ENCODE assay signal across 32 mouse cellular contexts in the genomic region with DNA sequence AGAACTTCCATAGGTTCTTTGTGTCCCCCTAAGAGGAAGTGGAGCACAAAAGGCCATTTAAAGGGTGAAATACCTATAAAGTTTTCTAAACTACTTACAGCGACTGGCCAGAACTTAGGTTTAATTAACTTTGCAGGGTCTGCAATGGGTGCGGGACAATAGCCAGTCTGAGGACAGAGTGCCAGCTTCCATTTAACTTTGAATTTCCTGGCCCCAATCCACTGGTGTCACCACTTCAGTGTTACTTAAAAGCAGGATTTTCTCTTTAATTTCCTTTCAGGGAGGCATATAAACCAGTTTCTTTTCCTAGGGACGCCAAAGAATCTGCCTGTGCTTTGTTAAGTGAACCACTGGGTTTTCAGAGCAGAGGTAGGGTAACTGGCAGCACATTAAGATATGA. TPM values are rescaled to one million over a fixed set of nuclear protein-coding genes. Genes with fewer than 3 reads are reported as not detected.
DNase-seq lines count a peak whose midpoint lies in the region; ATAC-seq and TF ChIP-seq lines count a peak whose summit lies in the region.
"Had no signal": no experiment of that assay in that cellular context is flagged by ENCODE, and none has a peak within 500 bp of the region (broad histone marks: within the 10 kb centered on the region; RNA-seq: fewer than 3 reads in every experiment).

No protein-coding gene starts in this region.

- peaks cover 4% of the 10 kb centered on the region; the same call in 1 of the 2 replicates for H3K27me3 ChIP-seq in forebrain, embryonic 12.5 days
- H3K27me3 ChIP-seq in forebrain, embryonic 16.5 days (replicated peaks; ENCODE audit: control insufficient read depth, insufficient read depth, low read length): no peaks in the 10 kb centered on the region
- H3K27me3 ChIP-seq in midbrain, embryonic 10.5 days (ENCODE audit: low read depth, poor library complexity, severe bottlenecking): peaks cover 17% of the 10 kb centered on the region
- H3K27me3 ChIP-seq in midbrain, postnatal 0 days (ENCODE audit: insufficient read depth, low read length): no peaks in the 10 kb centered on the region
- H3K27me3 ChIP-seq in embryonic facial prominence, embryonic 11.5 days (ENCODE audit: control insufficient read depth, insufficient read depth, low read length): no peaks in the 10 kb centered on the region
- no peaks in the 10 kb centered on the region for H3K27me3 ChIP-seq in limb, embryonic 13.5 days
- H3K27me3 ChIP-seq: CH12.LX; embryonic facial prominence, embryonic 15.5 days; intestine, embryonic 15.5 days; liver, embryonic 15.5 days; lung, embryonic 15.5 days; megakaryocyte, embryonic 14.5 days; neural tube, embryonic 12.5 days; Patski had no signal

- peak; percentile 64; the same call in 1 of the 2 replicates for ATAC-seq in forebrain, embryonic 12.5 days (ENCODE audit: low FRiP score)
- ATAC-seq in forebrain, embryonic 16.5 days: no peak
- no peak for ATAC-seq in midbrain, postnatal 0 days (ENCODE audit: low FRiP score)
- no peak for ATAC-seq in embryonic facial prominence, embryonic 11.5 days (replicated peaks; ENCODE audit: insufficient number of reproducible peaks, low FRiP score, low TSS enrichment, low read depth)
- peak; percentile 51; the same call in 1 of the 2 replicates for ATAC-seq in limb, embryonic 13.5 days (ENCODE audit: low FRiP score, low read depth)
- ATAC-seq: intestine, embryonic 15.5 days; Patski had no signal

- 0 out of 2 replicates have a peak overlapping the region, but pooled peaks have one; percentile 10 for H3K27ac ChIP-seq in forebrain, embryonic 12.5 days
- H3K27ac ChIP-seq in forebrain, embryonic 16.5 days (ENCODE audit: low read length): no peak overlapping the region
- peak overlapping the region; percentile 14 for H3K27ac ChIP-seq in midbrain, embryonic 10.5 days (replicated peaks)
- H3K27ac ChIP-seq in midbrain, postnatal 0 days (ENCODE audit: low read depth, low read length): no peak overlapping the region
- no peak overlapping the region for H3K27ac ChIP-seq in embryonic facial prominence, embryonic 11.5 days (replicated peaks; ENCODE audit: low read depth, low read length)
- 0 out of 2 replicates have a peak overlapping the region, but pooled peaks have one; percentile 28 for H3K27ac ChIP-seq in limb, embryonic 13.5 days
- H3K27ac ChIP-seq: embryonic facial prominence, embryonic 15.5 days; heart, adult 2 months; hindbrain, embryonic 14.5 days; intestine, embryonic 15.5 days; layer of hippocampus, adult 2 months; liver, embryonic 15.5 days; lung, embryonic 15.5 days; neural tube, embryonic 12.5 days; stomach, postnatal 0 days had no signal

- no peak for TF ChIP-seq CTCF in midbrain, postnatal 0 days (IDR thresholded peaks at IDR 0.05)

- no peak for DNase-seq in midbrain, embryonic 10.5 days (ENCODE audit: low spot score)
- no peak for DNase-seq in midbrain, postnatal 0 days (ENCODE audit: low spot score)
- peak; percentile 17 for DNase-seq in embryonic facial prominence, embryonic 11.5 days (ENCODE audit: low spot score)
- no peak for DNase-seq in cerebellum, adult 11-12 months
- DNase-seq: adrenal gland, adult 8-10 months; B cell, adult 2 months; cerebellum, adult 9-11 months; gastrocnemius, postnatal 14 days; heart, adult 2 months; kidney, adult 8-10 months; kidney, postnatal 10 days; layer of hippocampus, postnatal 36 days; liver; lung, postnatal 36 days; right cerebral cortex, postnatal 14 days; thymus, adult 2 months had no signal

- H3K9ac ChIP-seq in forebrain, embryonic 12.5 days: no peak overlapping the region
- no peak overlapping the region for H3K9ac ChIP-seq in forebrain, embryonic 16.5 days (replicated peaks; ENCODE audit: low read depth, low read length)
- no peak overlapping the region for H3K9ac ChIP-seq in midbrain, postnatal 0 days (replicated peaks; ENCODE audit: low read length, poor library complexity, severe bottlenecking)
- H3K9ac ChIP-seq in embryonic facial prominence, embryonic 11.5 days (replicated peaks; ENCODE audit: low read length): no peak overlapping the region
- no peak overlapping the region for H3K9ac ChIP-seq in limb, embryonic 13.5 days
- H3K9ac ChIP-seq: embryonic facial prominence, embryonic 15.5 days; hindbrain, embryonic 14.5 days; intestine, embryonic 15.5 days; liver, embryonic 15.5 days; lung, embryonic 15.5 days; neural tube, embryonic 12.5 days had no signal

- WGBS in forebrain, embryonic 12.5 days: 5% methylated on average over 3 of the region's 3 CpGs
- under 1% methylated on average over 3 of the region's 3 CpGs for WGBS in forebrain, embryonic 16.5 days
- WGBS in midbrain, embryonic 10.5 days: 9% methylated on average over 3 of the region's 3 CpGs
- WGBS in midbrain, postnatal 0 days: 20% methylated on average over 3 of the region's 3 CpGs
- 11% methylated on average over 3 of the region's 3 CpGs for WGBS in embryonic facial prominence, embryonic 11.5 days
- WGBS in limb, embryonic 13.5 days: 12% methylated on average over 3 of the region's 3 CpGs

- no peaks in the 10 kb centered on the region for H3K36me3 ChIP-seq in forebrain, embryonic 12.5 days (replicated peaks)
- H3K36me3 ChIP-seq in forebrain, embryonic 16.5 days (ENCODE audit: control insufficient read depth, insufficient read depth): no peaks in the 10 kb centered on the region
- H3K36me3 ChIP-seq in midbrain, embryonic 10.5 days: no peaks in the 10 kb centered on the region
- H3K36me3 ChIP-seq in midbrain, postnatal 0 days (ENCODE audit: insufficient read depth, low read length): no peaks in the 10 kb centered on the region
- no peaks in the 10 kb centered on the region for H3K36me3 ChIP-seq in embryonic facial prominence, embryonic 11.5 days (replicated peaks; ENCODE audit: control insufficient read depth, insufficient read depth, low read depth, low read length)
- no peaks in the 10 kb centered on the region for H3K36me3 ChIP-seq in limb, embryonic 13.5 days
- H3K36me3 ChIP-seq: embryonic facial prominence, embryonic 15.5 days; G1E; intestine, embryonic 15.5 days; liver, embryonic 15.5 days; lung, embryonic 15.5 days; neural tube, embryonic 12.5 days had no signal

- no peak overlapping the region for H3K4me2 ChIP-seq in forebrain, embryonic 12.5 days
- H3K4me2 ChIP-seq in forebrain, embryonic 16.5 days (ENCODE audit: low read length): no peak overlapping the region
- H3K4me2 ChIP-seq in midbrain, postnatal 0 days (ENCODE audit: low read depth, low read length, poor library complexity, severe bottlenecking): no peak overlapping the region
- no peak overlapping the region for H3K4me2 ChIP-seq in embryonic facial prominence, embryonic 11.5 days (ENCODE audit: low read depth, low read length)
- no peak overlapping the region; the same call in 1 of the 2 replicates for H3K4me2 ChIP-seq in limb, embryonic 13.5 days (replicated peaks)
- H3K4me2 ChIP-seq: embryonic facial prominence, embryonic 15.5 days; hindbrain, embryonic 14.5 days; intestine, embryonic 15.5 days; liver, embryonic 15.5 days; lung, embryonic 15.5 days; neural tube, embryonic 12.5 days had no signal

- no peaks in the 10 kb centered on the region for H3K9me3 ChIP-seq in forebrain, embryonic 12.5 days
- H3K9me3 ChIP-seq in forebrain, embryonic 16.5 days (ENCODE audit: control insufficient read depth, low read length): no peaks in the 10 kb centered on the region
- H3K9me3 ChIP-seq in midbrain, embryonic 10.5 days (replicated peaks): no peaks in the 10 kb centered on the region
- H3K9me3 ChIP-seq in midbrain, postnatal 0 days (ENCODE audit: low read length): no peaks in the 10 kb centered on the region
- no peaks in the 10 kb centered on the region for H3K9me3 ChIP-seq in embryonic facial prominence, embryonic 11.5 days (replicated peaks; ENCODE audit: control insufficient read depth, low read length)
- H3K9me3 ChIP-seq in limb, embryonic 13.5 days: no peaks in the 10 kb centered on the region
- H3K9me3 ChIP-seq: embryonic facial prominence, embryonic 15.5 days; intestine, embryonic 15.5 days; liver, embryonic 15.5 days; lung, embryonic 15.5 days; megakaryocyte, embryonic 14.5 days; neural tube, embryonic 12.5 days had no signal

- peaks cover 18% of the 10 kb centered on the region for H3K4me1 ChIP-seq in forebrain, embryonic 12.5 days
- peaks cover 11% of the 10 kb centered on the region for H3K4me1 ChIP-seq in forebrain, embryonic 16.5 days (replicated peaks; ENCODE audit: control insufficient read depth, insufficient read depth, low read length)
- peaks cover 44% of the 10 kb centered on the region for H3K4me1 ChIP-seq in midbrain, embryonic 10.5 days
- no peaks in the 10 kb centered on the region for H3K4me1 ChIP-seq in midbrain, postnatal 0 days (ENCODE audit: insufficient read depth, low read length)
- H3K4me1 ChIP-seq in embryonic facial prominence, embryonic 11.5 days (ENCODE audit: control insufficient read depth, insufficient read depth, low read length): no peaks in the 10 kb centered on the region
- peaks cover 17% of the 10 kb centered on the region for H3K4me1 ChIP-seq in limb, embryonic 13.5 days
- H3K4me1 ChIP-seq: embryonic facial prominence, embryonic 15.5 days; intestine, embryonic 15.5 days; liver, embryonic 15.5 days; megakaryocyte, embryonic 14.5 days; neural tube, embryonic 12.5 days had no signal

- no peak overlapping the region for H3K4me3 ChIP-seq in forebrain, embryonic 12.5 days (replicated peaks)
- no peak overlapping the region for H3K4me3 ChIP-seq in forebrain, embryonic 16.5 days (replicated peaks; ENCODE audit: low read length)
- no peak overlapping the region for H3K4me3 ChIP-seq in midbrain, embryonic 10.5 days
- H3K4me3 ChIP-seq in midbrain, postnatal 0 days (ENCODE audit: low read depth, low read length): no peak overlapping the region
- no peak overlapping the region for H3K4me3 ChIP-seq in embryonic facial prominence, embryonic 11.5 days (ENCODE audit: low read depth, low read length)
- no peak overlapping the region for H3K4me3 ChIP-seq in limb, embryonic 13.5 days
- H3K4me3 ChIP-seq: embryonic facial prominence, embryonic 15.5 days; heart, adult 2 months; intestine, embryonic 15.5 days; layer of hippocampus, adult 2 months; liver, embryonic 15.5 days; lung, embryonic 15.5 days; megakaryocyte, embryonic 14.5 days; neural tube, embryonic 12.5 days had no signal

RNA-seq across cellular contexts. Expression of gene Flrt3, which starts 27.3 kb away (rescaled TPM):
- 71.6 and 86.1 TPM in 2 replicates for polyA plus RNA-seq in forebrain, embryonic 12.5 days (2016; fragmentation: Nextera tagmentation; extraction: Ambion mirVana)
- 57.1 and 63.6 TPM in 2 replicates for polyA plus RNA-seq in forebrain, embryonic 16.5 days (2015; fragmentation: Nextera tagmentation; extraction: Ambion mirVana)
- polyA plus RNA-seq in midbrain, embryonic 10.5 days (2016; fragmentation: Nextera tagmentation; extraction: Ambion mirVana): 71.3 and 72.2 TPM in 2 replicates
- 33.3 and 33.6 TPM in 2 replicates for total RNA-seq in midbrain, postnatal 0 days (2014; rRNA removed)
- 22.9 and 25.3 TPM in 2 replicates for polyA plus RNA-seq in midbrain, postnatal 0 days (2015; fragmentation: Nextera tagmentation; extraction: Ambion mirVana)
- polyA plus RNA-seq in embryonic facial prominence, embryonic 11.5 days (2014; fragmentation: Nextera tagmentation; extraction: Ambion mirVana): 111 and 117 TPM in 2 replicates
- 53.0 and 55.5 TPM in 2 replicates for polyA plus RNA-seq in limb, embryonic 13.5 days (2015; fragmentation: Nextera tagmentation; extraction: Ambion mirVana)
- total RNA-seq: CH12.LX; common myeloid progenitor, adult 5-6 weeks had no signal
- polyA plus RNA-seq: G1E had no signal

Comparison
In these comparisons a context has a peak if more than half of its experiments do, and no peak if none do; other contexts are left out.
1. ATAC-seq: peak in forebrain, embryonic 12.5 days (single experiment) and limb, embryonic 13.5 days (single experiment); none in forebrain, embryonic 16.5 days (single experiment), midbrain, postnatal 0 days (single experiment) and embryonic facial prominence, embryonic 11.5 days (single experiment).
2. H3K27ac ChIP-seq: peak in forebrain, embryonic 12.5 days (single experiment), midbrain, embryonic 10.5 days (single experiment) and limb, embryonic 13.5 days (single experiment); none in forebrain, embryonic 16.5 days (single experiment), midbrain, postnatal 0 days (single experiment) and embryonic facial prominence, embryonic 11.5 days (single experiment).